Mouse (Mus musculus) ES-Bruce4 (cell line): ENCODE measurements around the gene Gpc5. TPM values are rescaled to one million over a fixed set of nuclear protein-coding genes. Genes with fewer than 3 reads are reported as not detected.

Experiments
- H3K27ac ChIP-seq: 2 replicates; pipeline ENCODE4 v1.5.1; 2012; ENCODE audit warnings: low read length, inconsistent platforms; ENCODE audit not compliant: insufficient read depth
- H3K27me3 ChIP-seq: 2 replicates; pipeline ENCODE4 v1.6.1; 2012; ENCODE audit warnings: mild to moderate bottlenecking, low read length, inconsistent platforms; ENCODE audit not compliant: control insufficient read depth, poor library complexity, insufficient read depth, severe bottlenecking
- H3K36me3 ChIP-seq: 2 replicates; pipeline ENCODE4 v1.6.1; 2012; ENCODE audit warnings: inconsistent platforms, mild to moderate bottlenecking, low read length, moderate library complexity; ENCODE audit not compliant: control insufficient read depth, poor library complexity, insufficient read depth, severe bottlenecking
- H3K4me1 ChIP-seq: one replicate; pipeline ENCODE4 v1.8.1; 2011; ENCODE audit warnings: low read length; ENCODE audit not compliant: control insufficient read depth, insufficient read depth
- H3K4me3 ChIP-seq: 2 replicates; pipeline ENCODE4 v1.5.1; 2011; ENCODE audit warnings: low read depth, mild to moderate bottlenecking, low read length
- H3K9ac ChIP-seq: 2 replicates; pipeline ENCODE4 v1.6.1; 2012; ENCODE audit warnings: low read depth, mild to moderate bottlenecking, inconsistent platforms; ENCODE audit not compliant: poor library complexity, severe bottlenecking
- H3K9me3 ChIP-seq: replicated peaks from 2 replicates; pipeline ENCODE4 v1.6.1; 2012; ENCODE audit warnings: mild to moderate bottlenecking, low read length, inconsistent platforms; ENCODE audit not compliant: control insufficient read depth, poor library complexity, insufficient read depth, severe bottlenecking
- CTCF ChIP-seq: IDR thresholded peaks from one replicate; pipeline ENCODE4 v1.8.1; 2011; ENCODE audit warnings: low read depth, low read length
- EP300 ChIP-seq: IDR thresholded peaks from 2 replicates; pipeline ENCODE4 v1.6.1; 2011; ENCODE audit warnings: low read depth, low read length; ENCODE audit not compliant: insufficient read depth
- POLR2A ChIP-seq: IDR thresholded peaks from one replicate; pipeline ENCODE4 v1.8.1; 2011; ENCODE audit warnings: low read length; ENCODE audit not compliant: insufficient read depth
- polyA plus RNA-seq: library from polyadenylated mRNA; stranded (reverse); fragments of >200 nt; gene quantifications from 2 replicates; pipeline ENCODE4 v1.2.4, GENCODE M21; 2011; ENCODE audit warnings: low read depth; ENCODE audit not compliant: missing spikeins, insufficient read depth, insufficient read length

The Gpc5 gene
- polyA plus RNA-seq, 1 experiment = not detected

GRCm38 (mm10) chr14:115092952-115093351 lies 937 bp downstream of the Gpc5 start:
- Histone ChIP-seq H3K4me3 (peak overlapping the region; percentile 69; the same call in 1 of the 2 replicates), H3K36me3 (no peaks in the 10 kb centered on the region), H3K4me1 (no peaks in the 10 kb centered on the region), H3K9me3 (no peaks in the 10 kb centered on the region), H3K9ac (no peak overlapping the region), H3K27ac (no peak overlapping the region), H3K27me3 (peaks cover 9% of the 10 kb centered on the region)
- TF ChIP-seq EP300 (no peak), CTCF (no peak), POLR2A (no peak)

- no peaks in the 10 kb centered on the region for H3K36me3 ChIP-seq
- TF ChIP-seq POLR2A (no peak), CTCF (no peak), EP300 (no peak)
- H3K4me3 ChIP-seq = no peak overlapping the region
- H3K27me3 ChIP-seq = no peaks in the 10 kb centered on the region
- H3K9me3 ChIP-seq = no peaks in the 10 kb centered on the region
- no peaks in the 10 kb centered on the region for H3K4me1 ChIP-seq
- H3K9ac ChIP-seq = no peak overlapping the region
- no peak overlapping the region for H3K27ac ChIP-seq
These were observed 8.7 kb downstream of the Gpc5 start for GRCm38 (mm10) chr14:115100617-115101299.

GRCm38 (mm10) chr14:115106326-115106725 lies 14.3 kb downstream of the Gpc5 start:
- H3K9ac ChIP-seq = no peak overlapping the region
- no peaks in the 10 kb centered on the region for H3K27me3 ChIP-seq
- no peak overlapping the region for H3K27ac ChIP-seq
- H3K4me3 ChIP-seq = no peak overlapping the region
- no peaks in the 10 kb centered on the region for H3K36me3 ChIP-seq
- no peaks in the 10 kb centered on the region for H3K4me1 ChIP-seq
- TF ChIP-seq EP300 (no peak), POLR2A (no peak), CTCF (no peak)
- 0 out of 2 replicates have a peak, but pooled peaks cover 4% of the 10 kb centered on the region for H3K9me3 ChIP-seq

- Histone ChIP-seq H3K9me3 (0 out of 2 replicates have a peak, but pooled peaks cover 4% of the 10 kb centered on the region), H3K27ac (no peak overlapping the region), H3K4me3 (no peak overlapping the region), H3K9ac (no peak overlapping the region), H3K27me3 (no peaks in the 10 kb centered on the region), H3K4me1 (no peaks in the 10 kb centered on the region), H3K36me3 (no peaks in the 10 kb centered on the region)
- TF ChIP-seq EP300 (no peak), POLR2A (no peak), CTCF (no peak)
These were observed 15.5 kb downstream of the Gpc5 start for GRCm38 (mm10) chr14:115107467-115107866.

GRCm38 (mm10) chr14:115118626-115119025 lies 26.6 kb downstream of the Gpc5 start:
- Histone ChIP-seq H3K36me3 (no peaks in the 10 kb centered on the region), H3K27ac (no peak overlapping the region), H3K9ac (no peak overlapping the region), H3K4me1 (no peaks in the 10 kb centered on the region), H3K4me3 (no peak overlapping the region), H3K27me3 (no peaks in the 10 kb centered on the region), H3K9me3 (peaks cover 2% of the 10 kb centered on the region; the same call in 1 of the 2 replicates)
- TF ChIP-seq CTCF (no peak), EP300 (no peak), POLR2A (no peak)

- Histone ChIP-seq H3K27me3 (no peaks in the 10 kb centered on the region), H3K9ac (no peak overlapping the region), H3K36me3 (no peaks in the 10 kb centered on the region), H3K27ac (no peak overlapping the region), H3K9me3 (no peaks in the 10 kb centered on the region), H3K4me1 (no peaks in the 10 kb centered on the region), H3K4me3 (no peak overlapping the region)
- no peak for TF ChIP-seq EP300
- TF ChIP-seq POLR2A = no peak
- no peak for TF ChIP-seq CTCF
These were observed 56.8 kb downstream of the Gpc5 start for GRCm38 (mm10) chr14:115148821-115149220.
